Mouse (Mus musculus) neural tube, embryonic 11.5 days (tissue): ENCODE measurements around the gene Ercc6l. TPM values are rescaled to one million over a fixed set of nuclear protein-coding genes. Genes with fewer than 3 reads are reported as not detected.

Experiments
- polyA plus RNA-seq: library from polyadenylated mRNA; unstranded; fragments of >200 nt; fragmentation: Nextera tagmentation; extraction: Ambion mirVana; gene quantifications from 2 replicates; pipeline ENCODE4 v1.2.1, GENCODE M21; 2014

Ercc6l gene
- polyA plus RNA-seq, 1 experiment from 2014 or later, result 18.1 TPM

Other genes with a start within 250 kb of the Ercc6l start
- 2.5 and 3.4 TPM in 2 replicates for gene Rtl5, start 85.8 kb downstream of the Ercc6l start, polyA plus RNA-seq
- gene Pin4, start 37.6 kb downstream of the Ercc6l start, polyA plus RNA-seq, result 71.8 and 82.0 TPM in 2 replicates
- 592 and 632 TPM in 2 replicates for gene Rps4x, start 32.3 kb upstream of the Ercc6l start, polyA plus RNA-seq
- gene Cited1, start 95.1 kb upstream of the Ercc6l start, polyA plus RNA-seq, result 4.4 and 6.0 TPM in 2 replicates